Mouse (Mus musculus) lung, adult 2 months (tissue): ENCODE results near the gene Plin4.

Source experiments
- CTCF ChIP-seq: fragments of 200-500 bp; IDR thresholded peaks from 2 replicates; pipeline ENCODE4 v1.5.1; 2011; ENCODE audit warnings: mild to moderate bottlenecking, low read length, control low read depth; ENCODE audit not compliant: insufficient read depth
- POLR2A ChIP-seq: fragments of 200-500 bp; IDR thresholded peaks from 2 replicates; pipeline ENCODE4 v1.6.1; 2011; ENCODE audit warnings: low read depth, mild to moderate bottlenecking, control low read depth, low read length, borderline replicate concordance; ENCODE audit errors: extremely low read depth

- TF ChIP-seq POLR2A (no peak), CTCF (no peak)
These were observed 27.0 kb upstream of the Plin4 start for GRCm38 (mm10) chr17:56136558-56136957.
